Mouse (Mus musculus) intestine, embryonic 14.5 days (tissue): ENCODE measurements around the gene Ly6g5c. TPM values are rescaled to one million over a fixed set of nuclear protein-coding genes. Genes with fewer than 3 reads are reported as not detected.
"Not testable (repeated sequence)": the region's sequence is repeated elsewhere in the genome, so short reads cannot be mapped to it uniquely, and the experiment has no call there.

Source experiments
- ATAC-seq: fragments of 200-750 bp; cut with Nextera tagmentation; replicated peaks from 2 replicates; pipeline ENCODE4 v1.8.0; 2017; ENCODE audit warnings: low read depth, moderate number of reproducible peaks, moderate TSS enrichment, moderate library complexity; ENCODE audit not compliant: low FRiP score, low TSS enrichment
- DNase-seq: peaks from one replicate; pipeline ENCODE4 v3.0.0-alpha.2; 2018; ENCODE audit warnings: low spot score
- H3K27ac ChIP-seq: fragments of 300-500 bp; sonication (generic); 2 replicates; pipeline ENCODE4 v1.5.1; 2014; ENCODE audit warnings: low read depth, mild to moderate bottlenecking, control low read depth
- H3K27me3 ChIP-seq: fragments of 300-500 bp; sonication (generic); replicated peaks from 2 replicates; pipeline ENCODE4 v1.6.1; 2014; ENCODE audit warnings: low read length, control low read depth; ENCODE audit not compliant: control insufficient read depth, insufficient read depth
- H3K36me3 ChIP-seq: fragments of 300-500 bp; sonication (generic); 2 replicates; pipeline ENCODE4 v1.6.1; 2014; ENCODE audit warnings: low read length, control low read depth; ENCODE audit not compliant: control insufficient read depth, insufficient read depth
- H3K4me1 ChIP-seq: fragments of 300-500 bp; sonication (generic); replicated peaks from 2 replicates; pipeline ENCODE4 v1.6.1; 2014; ENCODE audit warnings: low read length, control low read depth, mixed read lengths; ENCODE audit not compliant: control insufficient read depth, insufficient read depth
- H3K4me2 ChIP-seq: fragments of 300-500 bp; sonication (generic); 2 replicates; pipeline ENCODE4 v1.6.1; 2014; ENCODE audit warnings: low read length
- H3K4me3 ChIP-seq: fragments of 300-500 bp; sonication (generic); 2 replicates; pipeline ENCODE4 v1.5.1; 2014; ENCODE audit warnings: low read depth, low read length, control low read depth, mixed read lengths
- H3K9ac ChIP-seq: fragments of 300-500 bp; sonication (generic); 2 replicates; pipeline ENCODE4 v1.6.1; 2014; ENCODE audit warnings: mild to moderate bottlenecking, low read length
- H3K9me3 ChIP-seq: fragments of 300-500 bp; sonication (generic); 2 replicates; pipeline ENCODE4 v1.6.1; 2016; ENCODE audit warnings: low read length, control low read depth; ENCODE audit not compliant: control insufficient read depth
- WGBS: fragments of 180-500 bp; shearing (Covaris S2); extraction: QIAGEN DNeasy Blood & Tissue Kit; methylation state at CpG from one replicate; pipeline ENCODE4 v1.1.7; 2014; 5-methylcytosine and 5-hydroxymethylcytosine counted together
- polyA plus RNA-seq: library from polyadenylated mRNA; unstranded; fragments of >200 nt; fragmentation: Nextera tagmentation; extraction: Ambion mirVana; gene quantifications from 2 replicates; pipeline ENCODE4 v1.2.1, GENCODE M21; 2014

Ly6g5c gene
- polyA plus RNA-seq, 1 experiment from 2014 or later, result not detected

- peaks cover 54% of the 10 kb centered on the region for H3K36me3 ChIP-seq
- H3K4me3 ChIP-seq, result no peak within 1 kb of the TSS
- H3K27ac ChIP-seq, result no peak within 1 kb of the TSS
- H3K4me2 ChIP-seq, result no peak within 1 kb of the TSS
- no peak for ATAC-seq
- no peaks in the 10 kb centered on the region for H3K27me3 ChIP-seq
- H3K9me3 ChIP-seq, result no peaks in the 10 kb centered on the region
- no peak for DNase-seq
- H3K9ac ChIP-seq, result no peak within 1 kb of the TSS
- 85% methylated on average over 8 of the region's 8 CpGs for WGBS
- H3K4me1 ChIP-seq, result peaks cover 5% of the 10 kb centered on the region
These were observed 7.3 kb downstream of the Ly6g5c start, which contains the start of gene Ly6g5b for GRCm38 (mm10) chr17:35115046-35116019. Gene Ly6g5b, minus strand, starts transcription at chr17:35115428.

GRCm38 (mm10) chr17:35120745-35121142 lies 12.7 kb downstream of the Ly6g5c start:
- Histone ChIP-seq H3K4me2 (peak overlapping the region; percentile 93), H3K4me3 (peak overlapping the region; percentile 99), H3K9me3 (no peaks in the 10 kb centered on the region), H3K27me3 (no peaks in the 10 kb centered on the region), H3K9ac (peak overlapping the region; percentile 85), H3K36me3 (peaks cover 53% of the 10 kb centered on the region), H3K27ac (peak overlapping the region; percentile 88; the same call in 1 of the 2 replicates), H3K4me1 (peaks cover 27% of the 10 kb centered on the region)
- 0% methylated on average over 33 of the region's 33 CpGs for WGBS
- ATAC-seq (no peak; the same call in 1 of the 2 replicates), DNase-seq (peak; percentile 64)

DNA sequence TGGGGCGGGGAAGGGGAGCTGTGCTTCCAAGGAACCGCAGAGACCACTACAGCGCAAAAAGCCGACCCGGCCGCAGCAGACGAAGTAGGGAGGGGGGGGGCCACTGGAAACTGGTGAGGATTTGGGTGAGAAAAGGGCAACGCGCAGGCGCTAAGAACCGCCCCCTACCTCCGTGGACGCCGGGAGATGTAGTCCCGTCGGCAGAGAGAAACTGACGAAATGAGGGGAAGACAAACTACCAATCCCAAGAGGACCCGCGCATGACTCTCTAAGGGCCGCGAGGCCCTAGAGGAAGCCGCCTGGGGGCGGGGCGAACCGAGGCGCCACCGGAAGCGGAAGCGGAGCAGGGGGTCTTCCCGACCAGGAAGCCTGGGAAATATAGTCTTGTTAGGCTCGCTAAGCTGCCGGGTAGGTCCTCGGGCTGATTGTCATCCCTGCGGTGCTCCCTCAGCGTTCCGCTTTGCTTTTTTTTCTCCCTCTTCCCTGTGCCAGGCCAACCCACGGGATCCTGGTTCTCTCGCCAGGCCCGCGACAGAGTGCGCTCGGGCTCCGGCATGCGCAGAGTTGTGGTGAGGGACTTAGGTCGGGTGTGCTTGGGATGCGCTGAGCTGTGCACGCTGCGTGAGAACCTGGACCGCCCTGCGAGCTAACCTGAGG lies 13.2 kb downstream of the Ly6g5c start, which contains the start of gene Gpank1:
TSS of gene Gpank1 (plus strand) at position 313 of the 657 bp plus-strand sequence.
- Histone ChIP-seq H3K4me3 (peak within 1 kb of the TSS; percentile 99), H3K4me2 (peak within 1 kb of the TSS; percentile 93), H3K9ac (peak within 1 kb of the TSS; percentile 85), H3K9me3 (no peaks in the 10 kb centered on the region), H3K27me3 (no peaks in the 10 kb centered on the region), H3K36me3 (peaks cover 48% of the 10 kb centered on the region), H3K4me1 (peaks cover 27% of the 10 kb centered on the region), H3K27ac (peak within 1 kb of the TSS; percentile 88)
- ATAC-seq (peak; percentile 92), DNase-seq (peak; percentile 94)
- WGBS, result under 1% methylated on average over 50 of the region's 50 CpGs

GRCm38 (mm10) chr17:35121871-35122303 lies 13.8 kb downstream of the Ly6g5c start, which contains the start of gene Csnk2b:
Gene Csnk2b, minus strand, starts transcription at chr17:35122053.
- peak; percentile 15 for ATAC-seq
- under 1% methylated on average over 19 of the region's 19 CpGs for WGBS
- peak within 1 kb of the TSS; percentile 85 for H3K9ac ChIP-seq

GRCm38 (mm10) chr17:35123287-35123686 lies 15.2 kb downstream of the Ly6g5c start:
- ATAC-seq, H3K9ac ChIP-seq, H3K4me3 ChIP-seq, H3K4me2 ChIP-seq, H3K27me3 ChIP-seq, H3K27ac ChIP-seq, DNase-seq, H3K9me3 ChIP-seq: not testable (repeated sequence)
- H3K4me1 ChIP-seq, result peaks cover 33% of the 10 kb centered on the region
- H3K36me3 ChIP-seq, result peaks cover 39% of the 10 kb centered on the region
- WGBS, result 90% methylated on average over 9 of the region's 9 CpGs

More at GRCm38 (mm10) chr17:35121871-35122303, 13.8 kb downstream of the Ly6g5c start, which contains the start of gene Csnk2b:
- Histone ChIP-seq H3K27ac (peak within 1 kb of the TSS; percentile 88), H3K36me3 (peaks cover 44% of the 10 kb centered on the region), H3K4me2 (peak within 1 kb of the TSS; percentile 93), H3K27me3 (no peaks in the 10 kb centered on the region), H3K9me3 (no peaks in the 10 kb centered on the region), H3K4me3 (peak within 1 kb of the TSS; percentile 99), H3K4me1 (peaks cover 30% of the 10 kb centered on the region)
- DNase-seq, result no peak

DNA sequence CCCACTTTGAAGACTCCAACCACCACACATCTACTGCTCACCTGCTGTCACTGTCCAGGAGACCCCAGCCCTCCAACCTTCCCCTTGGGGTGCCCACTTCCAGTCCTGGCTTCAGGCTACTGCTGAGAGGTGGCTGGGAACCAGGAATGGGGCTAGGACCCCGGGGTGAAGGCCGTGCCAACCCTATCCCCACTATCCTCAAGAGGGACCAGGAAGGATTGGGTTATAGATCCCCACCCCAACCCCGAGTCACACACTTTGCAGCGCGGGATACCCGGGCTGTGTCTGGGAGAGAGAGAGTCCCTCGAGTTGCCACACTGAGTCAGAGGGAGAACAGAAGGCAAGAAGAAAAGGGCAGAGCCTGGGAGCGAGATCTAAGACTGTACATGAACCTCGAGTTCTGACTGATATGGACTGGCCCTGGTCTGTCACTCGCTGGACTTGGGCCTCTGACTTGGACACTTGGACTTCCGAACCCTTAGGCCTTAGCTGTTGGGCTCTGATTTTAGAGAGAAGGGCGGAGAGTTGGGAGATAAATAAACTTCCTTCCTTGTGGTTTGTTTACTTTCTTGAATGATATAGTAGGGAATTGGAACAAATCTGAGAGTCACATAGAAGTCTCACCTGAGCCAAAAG lies 16.3 kb downstream of the Ly6g5c start:
- not testable (repeated sequence) for H3K4me3 ChIP-seq, H3K9me3 ChIP-seq, H3K4me2 ChIP-seq, ATAC-seq, DNase-seq, H3K9ac ChIP-seq, H3K27me3 ChIP-seq, H3K27ac ChIP-seq
- H3K36me3 ChIP-seq, result peaks cover 28% of the 10 kb centered on the region
- H3K4me1 ChIP-seq, result peaks cover 33% of the 10 kb centered on the region
- 92% methylated on average over 12 of the region's 12 CpGs for WGBS

DNA sequence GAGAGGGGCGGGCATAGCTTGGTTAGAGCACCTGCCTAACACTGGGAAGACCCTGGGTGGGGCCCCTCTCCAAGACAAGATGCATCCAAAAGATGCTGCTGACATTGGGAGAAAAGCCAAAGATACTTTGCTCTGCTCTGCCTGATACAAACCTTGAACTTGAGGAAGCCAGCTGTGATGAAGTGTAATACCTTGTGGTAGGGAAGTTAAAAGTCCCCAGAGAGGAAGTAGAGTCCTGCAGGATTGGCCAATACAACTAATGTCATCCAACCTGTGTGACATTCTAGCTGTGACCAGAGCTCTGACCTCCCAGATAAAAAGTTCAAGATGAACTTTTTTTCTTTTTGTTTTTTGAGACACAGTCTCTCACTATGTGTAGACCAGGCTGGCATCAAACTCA lies 17.0 kb downstream of the Ly6g5c start:
- Histone ChIP-seq H3K27me3 (no peaks in the 10 kb centered on the region), H3K36me3 (peaks cover 22% of the 10 kb centered on the region), H3K4me1 (peaks cover 30% of the 10 kb centered on the region), H3K27ac (no peak overlapping the region), H3K9me3 (no peaks in the 10 kb centered on the region), H3K4me3 (no peak overlapping the region), H3K4me2 (peak overlapping the region; percentile 80; the same call in 1 of the 2 replicates), H3K9ac (no peak overlapping the region)
- no peak for ATAC-seq
- WGBS, result 95% methylated on average over 1 of the region's 1 CpGs
- DNase-seq, result no peak

GRCm38 (mm10) chr17:35125578-35125977 lies 17.5 kb downstream of the Ly6g5c start:
- peaks cover 25% of the 10 kb centered on the region for H3K36me3 ChIP-seq
- WGBS, result 20% methylated on average over 6 of the region's 6 CpGs
- no peaks in the 10 kb centered on the region for H3K9me3 ChIP-seq
- peaks cover 25% of the 10 kb centered on the region for H3K4me1 ChIP-seq
- H3K4me2 ChIP-seq, result peak overlapping the region; percentile 80
- H3K27ac ChIP-seq, result peak overlapping the region; percentile 85
- DNase-seq (no peak), ATAC-seq (no peak)
- H3K27me3 ChIP-seq, result no peaks in the 10 kb centered on the region
- peak overlapping the region; percentile 69 for H3K4me3 ChIP-seq
- H3K9ac ChIP-seq, result peak overlapping the region; percentile 74
